ENCODE assay signal across 8 mouse cellular contexts in genomic region chr1:86441980-86442831, GRCm38 (mm10). TPM values are rescaled to one million over a fixed set of nuclear protein-coding genes. Genes with fewer than 3 reads are reported as not detected.
DNase-seq lines count a peak whose midpoint lies in the region; ATAC-seq lines count a peak whose summit lies in the region.

No protein-coding gene starts in this region.

- peak overlapping the region; percentile 52 for H3K4me3 ChIP-seq in hindbrain, embryonic 15.5 days
- H3K4me3 ChIP-seq in macrophage (ENCODE audit: inconsistent target) = peak overlapping the region; percentile 32

- H3K79me2 ChIP-seq in macrophage (ENCODE audit: inconsistent target) = no peaks in the 10 kb centered on the region

- peak overlapping the region; percentile 99 for H3K27ac ChIP-seq in hindbrain, embryonic 15.5 days (replicated peaks)
- peak overlapping the region; percentile 90 for H3K27ac ChIP-seq in macrophage

- ATAC-seq in hindbrain, embryonic 15.5 days (ENCODE audit: low FRiP score, low read depth) = peak; percentile 68

- no peaks in the 10 kb centered on the region for H3K9me3 ChIP-seq in hindbrain, embryonic 15.5 days

- H3K4me1 ChIP-seq in hindbrain, embryonic 15.5 days (replicated peaks) = peaks cover 48% of the 10 kb centered on the region

- H3K4me2 ChIP-seq in hindbrain, embryonic 15.5 days = peak overlapping the region; percentile 82

- no peaks in the 10 kb centered on the region for H3K27me3 ChIP-seq in hindbrain, embryonic 15.5 days

- H3K9ac ChIP-seq in hindbrain, embryonic 15.5 days = peak overlapping the region; percentile 85

- DNase-seq in R1 (ENCODE audit: low read depth, low spot score) = peak; percentile 82
- peak; percentile 91 for DNase-seq in cerebellum, postnatal 36 days
- DNase-seq in frontal cortex, postnatal 36 days (ENCODE audit: low spot score in 2 of 2) = peak; percentile 87 to 88
- peak; percentile 85 to 92 for DNase-seq in left cerebral cortex, adult 18-20 months (ENCODE audit: low spot score in 2 of 2)
- DNase-seq in right cerebral cortex, adult 18-20 months = peak; percentile 92
- DNase-seq in urinary bladder, postnatal 14 days (ENCODE audit: low spot score) = peak; percentile 89

- under 1% methylated on average over 71 of the region's 81 CpGs for WGBS in hindbrain, embryonic 15.5 days
- under 1% methylated on average over 70 of the region's 81 CpGs for WGBS in macrophage (ENCODE audit: missing documents)

- no peaks in the 10 kb centered on the region for H3K36me3 ChIP-seq in hindbrain, embryonic 15.5 days
- no peaks in the 10 kb centered on the region for H3K36me3 ChIP-seq in macrophage (ENCODE audit: inconsistent target)

RNA-seq across cellular contexts. Expression of gene Tex44, which starts 16.1 kb away (rescaled TPM):
- polyA plus RNA-seq in hindbrain, embryonic 15.5 days (2015; fragmentation: Nextera tagmentation; extraction: Ambion mirVana) = not detected in 2 replicates
- total RNA-seq in left cerebral cortex, adult 18-20 months (2021) = not detected
- total RNA-seq in macrophage (2018; cell fraction: chromatin; rRNA removed) = not detected
- not detected for total RNA-seq in macrophage (2018; cell fraction: cytosol; rRNA removed)
- not detected for total RNA-seq in macrophage (2018; cell fraction: nucleus; rRNA removed)
- polyA plus RNA-seq in macrophage (2018) = not detected in 3 replicates

RNA-seq across cellular contexts. Expression of gene Nmur1, which starts 16.2 kb away (rescaled TPM):
- polyA plus RNA-seq in hindbrain, embryonic 15.5 days (2015; fragmentation: Nextera tagmentation; extraction: Ambion mirVana) = 0.19 and 0.25 TPM in 2 replicates
- not detected for total RNA-seq in left cerebral cortex, adult 18-20 months (2021)
- not detected for total RNA-seq in macrophage (2018; cell fraction: chromatin; rRNA removed)
- under 1 TPM in 1 of 26 experiments, not detected in 25; 0.44 TPM for total RNA-seq in macrophage (2018; cell fraction: cytosol; rRNA removed)
- total RNA-seq in macrophage (2018; cell fraction: nucleus; rRNA removed) = not detected
- not detected in 3 replicates for polyA plus RNA-seq in macrophage (2018)

Comparison
In these comparisons a context has a peak if more than half of its experiments do, and no peak if none do; other contexts are left out.
1. Peak in every context shown above with its lines: DNase-seq, ATAC-seq, H3K4me3 ChIP-seq and H3K27ac ChIP-seq.